Comparison of ENCODE assay signal across 16 mouse cellular contexts in genomic region chr7:37140191-37140590, GRCm38 (mm10).
A peak's percentile ranks its signal among the peaks of the same experiment; 100 is the strongest.
DNase-seq lines count a peak whose midpoint lies in the region; TF ChIP-seq lines count a peak whose summit lies in the region.
"Had no signal": no experiment of that assay in that cellular context is flagged by ENCODE, and none has a peak within 500 bp of the region (broad histone marks: within the 10 kb centered on the region; RNA-seq: fewer than 3 reads in every experiment).

No protein-coding gene starts in this region.

- H3K4me1 ChIP-seq in brown adipose tissue, adult 24 weeks (ENCODE audit: control insufficient read depth, insufficient read depth, insufficient read length, low read length) = no peaks in the 10 kb centered on the region
- H3K4me1 ChIP-seq: heart, embryonic 13.5 days; liver, embryonic 12.5 days had no signal

- peak overlapping the region; percentile 60 for H3K4me3 ChIP-seq in gastrocnemius, adult 2 months
- H3K4me3 ChIP-seq in brown adipose tissue, adult 24 weeks (ENCODE audit: insufficient read depth, low read depth, low read length) = peak overlapping the region; percentile 40
- H3K4me3 ChIP-seq: heart, embryonic 13.5 days; layer of hippocampus, adult 2 months; limb, embryonic 10.5 days; liver, embryonic 12.5 days had no signal

- intact Hi-C loops in gastrocnemius, adult 2 months (cut with DNase I) = no loop called here

- no peak for TF ChIP-seq CTCF in gastrocnemius, adult 2 months (IDR thresholded peaks at IDR 0.05)

- H3K27ac ChIP-seq in gastrocnemius, adult 2 months = no peak overlapping the region; the same call in 1 of the 2 replicates
- H3K27ac ChIP-seq in brown adipose tissue, adult 24 weeks (replicated peaks; ENCODE audit: low read depth, low read length) = no peak overlapping the region
- H3K27ac ChIP-seq: heart, embryonic 13.5 days; layer of hippocampus, adult 2 months; limb, embryonic 10.5 days; liver, embryonic 12.5 days had no signal

- no peak for DNase-seq in gastrocnemius, adult 2 months
- DNase-seq in gastrocnemius, adult 8-10 months (ENCODE audit: low spot score in 2 of 2) = no peak
- DNase-seq in kidney, adult 18-20 months = peak; percentile 4
- DNase-seq in kidney, adult 11 months = no peak
- DNase-seq in kidney, postnatal 10 days = peak; percentile 28
- DNase-seq in cerebellum, adult 11-12 months = no peak
- no peak for DNase-seq in cerebellum, postnatal 10 days
- DNase-seq: cerebellum, postnatal 25 days; embryo, embryonic 11 days; lung, embryonic 14.5 days; right cerebral cortex, postnatal 25 days had no signal

Comparison
In these comparisons a context has a peak if more than half of its experiments do, and no peak if none do; other contexts are left out.
1. DNase-seq: peak in kidney, adult 18-20 months (single experiment) and kidney, postnatal 10 days (single experiment); none in gastrocnemius, adult 2 months (single experiment), gastrocnemius, adult 8-10 months (0 of 2), kidney, adult 11 months (single experiment), cerebellum, adult 11-12 months (single experiment) and cerebellum, postnatal 10 days (0 of 2).